17 mouse cellular contexts compared by ENCODE assay signal in genomic region chr7:49348636-49349035, GRCm38 (mm10).
"Had no signal": no experiment of that assay in that cellular context is flagged by ENCODE, and none has a peak within 500 bp of the region (broad histone marks: within the 10 kb centered on the region; RNA-seq: fewer than 3 reads in every experiment).

No protein-coding gene starts in this region.

- H3K27ac ChIP-seq: kidney, embryonic 15.5 days; left cerebral cortex, adult 2 months; liver, embryonic 13.5 days; macrophage; midbrain, embryonic 12.5 days; midbrain, embryonic 15.5 days; neural tube, embryonic 12.5 days; neural tube, embryonic 15.5 days; stomach, embryonic 15.5 days had no signal

- H3K4me2 ChIP-seq: kidney, embryonic 15.5 days; liver, embryonic 13.5 days; midbrain, embryonic 12.5 days; midbrain, embryonic 15.5 days; neural tube, embryonic 15.5 days; stomach, embryonic 15.5 days had no signal

- H3K27me3 ChIP-seq: kidney, embryonic 15.5 days; midbrain, embryonic 12.5 days; midbrain, embryonic 15.5 days; neural tube, embryonic 12.5 days; neural tube, embryonic 15.5 days; stomach, embryonic 15.5 days had no signal

- ATAC-seq: midbrain, embryonic 15.5 days had no signal

- DNase-seq: kidney, postnatal 10 days; kidney, postnatal 36 days; layer of hippocampus, postnatal 36 days; liver, embryonic 13.5 days; lung, adult 2 months; retina, postnatal 1 day; right cerebral cortex, postnatal 25 days; spleen, adult 18-20 months; thymus, postnatal 25 days had no signal

- H3K36me3 ChIP-seq: kidney, embryonic 15.5 days; liver, embryonic 13.5 days; midbrain, embryonic 12.5 days; midbrain, embryonic 15.5 days; neural tube, embryonic 12.5 days; neural tube, embryonic 15.5 days; stomach, embryonic 15.5 days had no signal

- H3K9ac ChIP-seq: kidney, embryonic 15.5 days; liver, embryonic 13.5 days; midbrain, embryonic 12.5 days; midbrain, embryonic 15.5 days; neural tube, embryonic 12.5 days; neural tube, embryonic 15.5 days; stomach, embryonic 15.5 days had no signal

- H3K4me3 ChIP-seq: kidney, embryonic 15.5 days; left cerebral cortex, adult 2 months; liver, embryonic 13.5 days; midbrain, embryonic 12.5 days; midbrain, embryonic 15.5 days; neural tube, embryonic 12.5 days; neural tube, embryonic 15.5 days; stomach, embryonic 15.5 days had no signal

- H3K9me3 ChIP-seq: kidney, embryonic 15.5 days; liver, embryonic 13.5 days; midbrain, embryonic 12.5 days; midbrain, embryonic 15.5 days; neural tube, embryonic 12.5 days; neural tube, embryonic 15.5 days; stomach, embryonic 15.5 days had no signal
